Mouse (Mus musculus) spleen, postnatal 36 days (tissue): ENCODE results near the gene Strn4.

Experiments used
- DNase-seq, 2 experiments: peaks; one replicate each; pipeline ENCODE4 v3.0.0; 2022; ENCODE audit warnings: low spot score in 2 of 2, mixed read lengths in 1 of 2

Gene Strn4

DNA sequence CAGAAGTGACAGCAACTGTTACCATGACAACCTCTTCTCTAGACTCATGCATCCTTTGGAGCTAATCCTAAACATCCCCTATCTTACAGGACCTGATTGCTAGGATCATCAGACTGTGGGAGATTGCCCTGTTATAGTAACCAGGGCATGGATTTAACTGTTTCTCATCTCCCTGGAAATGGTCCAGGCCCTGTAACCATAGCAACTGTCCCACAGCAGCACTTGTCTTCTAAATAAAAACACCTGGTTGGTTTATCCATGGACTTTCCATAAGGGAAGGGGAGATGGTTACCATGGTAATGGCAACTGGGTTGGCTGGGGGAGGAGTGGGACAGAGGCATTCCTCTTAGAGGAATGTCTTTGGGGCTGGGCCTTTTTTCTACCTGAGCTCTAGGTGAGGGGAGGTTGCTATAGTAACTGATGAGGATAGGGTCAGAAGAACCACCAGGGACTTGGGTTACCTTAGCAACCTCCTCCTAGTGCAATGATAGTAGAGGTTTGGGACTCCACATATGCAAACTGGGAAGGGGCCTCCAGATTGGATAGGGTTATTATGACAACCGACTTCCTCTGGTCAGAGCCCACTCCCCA is at the start of gene Strn4:
Strn4 (plus strand) TSS at position 539 of the 591 bp plus-strand sequence.
- no peak for DNase-seq

DNA sequence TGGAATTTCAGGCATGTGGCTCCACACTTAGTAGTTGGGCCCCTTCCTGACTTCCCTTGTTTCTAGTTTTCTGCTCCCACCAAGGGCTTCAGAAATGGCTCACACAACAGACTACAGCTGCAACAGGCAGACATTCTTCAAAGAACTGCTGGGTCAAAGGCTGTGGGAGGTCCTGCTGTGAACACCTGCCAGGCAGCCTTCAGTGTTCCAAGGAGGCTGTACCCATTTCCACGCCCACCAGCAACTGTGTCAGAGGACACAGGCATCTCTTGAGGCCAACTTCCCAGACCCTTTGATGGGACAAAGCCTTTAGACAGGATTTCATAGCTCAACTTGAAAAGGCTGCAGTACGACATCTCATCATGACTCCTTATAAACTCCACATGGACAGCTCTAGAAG is 49.2 kb upstream of the Strn4 start:
- DNase-seq: no peak

DNA sequence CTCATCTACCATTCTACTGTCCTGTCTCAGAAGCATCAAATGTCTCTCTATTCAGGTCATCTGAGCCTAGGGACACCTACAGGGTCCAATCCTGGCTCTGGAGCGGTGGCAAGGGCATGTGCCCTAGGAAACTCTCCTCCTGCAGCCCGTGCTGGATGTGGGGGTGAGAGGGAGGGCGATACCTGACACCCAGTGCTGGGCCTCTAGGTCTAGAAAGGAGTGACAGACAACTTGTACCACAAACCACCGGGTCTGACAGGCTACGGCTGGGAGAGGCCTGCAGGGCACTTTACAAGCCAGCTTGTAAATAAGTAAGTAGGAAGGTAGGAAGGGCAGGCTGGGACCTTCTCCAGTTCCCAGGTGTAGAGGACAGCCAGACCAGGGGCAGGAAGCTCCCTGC is 39.8 kb upstream of the Strn4 start:
- DNase-seq: no peak

- peak; percentile 13 to 23 for DNase-seq
Observed at GRCm38 (mm10) chr7:16780076-16780475, 35.6 kb upstream of the Strn4 start.

GRCm38 (mm10) chr7:16780825-16781554 is 34.7 kb upstream of the Strn4 start, which contains the start of gene Slc1a5:
TSS of gene Slc1a5 (plus strand) at chr7:16781340.
- DNase-seq: peak; percentile 96 to 98

DNA sequence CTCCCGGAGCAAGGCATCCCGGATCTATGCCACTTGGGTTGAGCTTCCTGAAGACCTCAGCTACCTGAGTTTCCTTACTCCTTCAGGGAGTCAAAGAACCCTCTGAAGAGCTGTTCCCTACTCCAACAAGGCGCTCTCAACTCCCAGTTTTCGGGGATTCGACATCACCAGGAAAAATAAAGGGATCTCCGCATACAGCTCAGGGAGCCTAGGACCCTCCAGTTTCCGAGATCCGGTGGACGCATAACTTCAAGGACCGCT is 34.2 kb upstream of the Strn4 start:
- no peak for DNase-seq

- peak; percentile 31 to 37 for DNase-seq
Observed at GRCm38 (mm10) chr7:16781816-16782554, 33.7 kb upstream of the Strn4 start.

DNA sequence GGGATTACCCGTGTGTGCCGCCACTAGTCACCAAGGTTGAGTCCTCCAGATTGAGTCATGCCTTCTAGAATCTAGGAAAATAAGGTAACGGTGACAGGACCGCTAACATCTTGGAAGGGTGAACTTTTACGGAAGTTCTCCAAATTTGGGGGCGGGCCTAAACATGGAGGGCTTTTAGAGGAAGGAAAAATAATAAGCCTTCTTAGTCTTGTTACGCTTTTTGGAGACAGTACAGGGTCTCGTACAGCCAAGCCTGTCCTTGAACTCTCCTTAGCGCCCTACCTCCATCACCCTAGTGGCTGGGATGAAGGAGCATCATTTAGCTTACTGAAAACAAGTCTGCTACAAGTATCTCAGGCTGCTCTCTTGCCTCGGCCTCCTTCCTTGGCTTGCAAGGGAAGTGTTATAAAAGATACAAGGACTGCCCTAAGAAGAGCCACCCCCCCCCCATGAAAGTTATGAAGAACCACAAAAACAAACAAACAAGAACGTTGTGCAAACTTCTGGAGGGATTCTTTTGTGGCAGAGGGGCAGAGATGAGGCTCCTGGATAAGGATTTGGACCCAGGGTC is 33.0 kb upstream of the Strn4 start:
- DNase-seq: peak; percentile 25 to 40

GRCm38 (mm10) chr7:16783224-16783688 is 32.4 kb upstream of the Strn4 start:
- peak; percentile 65 to 82 for DNase-seq

DNA sequence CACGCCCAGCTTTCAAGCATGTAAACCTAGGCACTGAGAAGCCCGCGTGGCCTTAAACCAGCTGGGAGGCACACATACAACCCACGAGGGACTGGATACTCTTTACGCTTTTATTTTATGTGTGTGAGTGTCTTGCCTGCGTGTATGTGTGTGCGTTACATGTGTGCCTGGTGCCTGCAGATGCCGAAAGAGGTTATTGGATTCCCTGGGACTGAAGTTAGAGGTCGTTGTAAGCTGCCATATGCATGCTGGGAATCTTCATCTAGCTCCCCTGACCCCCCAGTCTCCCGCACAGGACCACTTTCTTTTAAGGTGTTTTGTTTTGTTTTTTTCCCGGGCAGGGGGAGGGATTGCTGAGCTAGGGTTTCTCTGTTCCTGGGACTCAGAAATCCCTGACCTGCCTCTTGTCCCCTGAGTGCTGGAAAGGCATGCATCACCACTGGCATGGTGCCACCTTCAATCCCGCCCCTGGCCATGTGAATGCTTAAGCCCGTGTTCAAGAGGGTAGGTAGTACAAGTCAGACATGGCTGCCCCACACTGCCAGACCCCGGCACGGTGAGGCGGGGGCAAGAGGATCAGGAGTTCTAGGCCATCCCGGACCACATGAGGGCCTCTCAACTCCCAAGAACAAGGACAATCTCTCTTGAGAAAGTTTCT is 31.8 kb upstream of the Strn4 start:
- DNase-seq: peak; percentile 28 to 51

- DNase-seq: peak; percentile 60 to 61
Observed at GRCm38 (mm10) chr7:16784498-16784976, 31.2 kb upstream of the Strn4 start.

- DNase-seq: no peak
Observed at GRCm38 (mm10) chr7:16785541-16786083, 30.1 kb upstream of the Strn4 start.

- DNase-seq: no peak
Observed at GRCm38 (mm10) chr7:16792316-16792715, 23.4 kb upstream of the Strn4 start.

DNA sequence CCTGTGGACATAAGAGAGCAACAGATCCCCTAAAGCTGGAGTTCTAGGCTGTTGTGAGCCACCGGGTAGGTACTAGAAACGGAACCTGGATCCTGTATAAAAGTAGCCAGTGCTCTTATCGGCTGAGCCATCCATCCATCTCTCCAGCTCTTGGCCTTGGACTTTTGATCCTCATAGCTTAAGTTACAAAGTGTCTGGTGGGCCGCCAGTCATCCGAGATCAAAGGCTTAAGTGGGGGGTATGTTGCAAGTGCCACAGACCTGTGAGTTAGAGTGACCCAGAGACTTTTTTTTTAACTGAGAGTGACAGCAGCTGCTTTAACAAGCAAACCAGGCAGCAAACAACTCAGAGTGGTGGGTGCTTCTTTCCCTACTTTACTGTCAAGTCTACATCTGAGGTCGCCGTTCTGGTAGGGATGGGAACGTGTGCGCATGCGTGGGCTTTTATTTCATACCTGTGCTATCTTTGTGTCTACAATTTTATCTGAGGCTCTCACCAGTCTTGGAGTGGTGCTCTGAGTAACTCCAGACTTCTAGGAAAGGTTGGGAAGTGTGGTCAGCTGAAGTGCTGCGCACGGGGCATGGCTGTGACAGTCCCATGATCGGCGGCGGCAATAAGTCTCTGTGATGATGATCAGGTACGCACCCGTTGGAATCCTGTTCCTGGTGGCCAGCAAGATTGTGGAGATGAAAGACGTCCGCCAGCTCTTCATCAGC is 22.5 kb upstream of the Strn4 start:
- DNase-seq: no peak

GRCm38 (mm10) chr7:16794886-16795285 is 20.8 kb upstream of the Strn4 start:
- no peak for DNase-seq

DNA sequence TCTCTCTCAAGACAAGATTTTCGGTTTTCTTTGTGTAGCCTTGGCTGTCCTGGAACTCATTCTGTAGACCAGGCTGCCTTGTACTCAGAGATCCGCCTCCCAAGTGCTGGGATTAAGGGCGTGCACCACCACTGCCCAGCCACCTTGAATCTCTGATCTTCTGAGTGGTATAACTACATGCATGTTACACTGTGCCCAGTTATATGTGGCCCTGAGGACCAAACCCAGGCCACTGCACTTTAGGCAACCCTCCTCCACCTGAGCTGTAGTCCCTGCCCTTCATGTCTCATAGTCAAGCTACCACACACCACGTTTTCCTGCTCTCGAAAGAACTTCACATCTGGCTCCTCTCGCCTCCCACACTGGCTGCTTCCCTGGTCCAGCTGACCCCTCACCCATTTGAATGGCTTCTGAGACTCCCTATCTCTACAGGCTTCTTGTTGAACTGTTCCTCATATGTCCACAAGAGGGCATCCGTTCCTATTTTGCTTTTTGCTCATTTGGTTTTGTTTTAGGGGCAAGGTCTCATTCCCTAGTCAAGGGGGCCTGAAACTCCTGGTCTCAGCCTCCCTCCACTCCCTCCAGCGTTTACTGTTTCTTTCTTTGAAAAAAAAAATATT is 11.2 kb upstream of the Strn4 start:
- DNase-seq: no peak

DNA sequence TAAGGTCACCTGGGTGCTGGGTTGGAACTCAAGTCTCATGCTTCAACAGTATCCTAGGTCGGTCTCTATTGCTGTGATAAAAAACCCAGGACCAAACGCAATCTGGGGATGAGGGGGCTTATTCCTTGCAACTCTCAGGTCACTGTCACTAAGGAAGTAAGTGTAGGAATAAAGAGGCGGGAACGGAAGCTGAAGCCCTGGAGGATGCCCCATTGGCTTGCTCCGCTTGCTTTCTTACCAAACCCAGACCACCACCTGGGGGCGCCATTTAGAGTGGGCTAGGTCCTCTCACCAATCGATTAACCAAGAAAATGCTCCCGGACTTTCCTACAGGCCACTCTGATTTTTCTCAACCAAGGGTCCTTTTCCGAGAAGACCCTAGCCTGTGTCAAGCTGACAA is 7.8 kb upstream of the Strn4 start:
- no peak for DNase-seq

GRCm38 (mm10) chr7:16808647-16809046 is 7.0 kb upstream of the Strn4 start:
- no peak for DNase-seq

GRCm38 (mm10) chr7:16809739-16810138 is 6.0 kb upstream of the Strn4 start:
- peak in 1 of 2 experiments; percentile 37 for DNase-seq

GRCm38 (mm10) chr7:16810399-16810919 is 5.2 kb upstream of the Strn4 start:
- DNase-seq: no peak
